Mouse (Mus musculus) heart, postnatal 0 days (tissue): ENCODE data around the gene Samd5. TPM values are rescaled to one million over a fixed set of nuclear protein-coding genes. Genes with fewer than 3 reads are reported as not detected.

Source experiments
- ATAC-seq: fragments of 200-750 bp; cut with Nextera tagmentation; 2 replicates; pipeline ENCODE4 v1.8.0; 2017; ENCODE audit warnings: low read depth, moderate number of reproducible peaks, moderate library complexity; ENCODE audit not compliant: insufficient read depth
- DNase-seq: peaks from one replicate; pipeline ENCODE4 v3.0.0-alpha.2; 2016; ENCODE audit warnings: low spot score
- H3K27ac ChIP-seq: fragments of 300-500 bp; sonication (generic); 2 replicates; pipeline ENCODE4 v1.5.1; 2014; ENCODE audit warnings: low read depth, mild to moderate bottlenecking
- H3K27me3 ChIP-seq: fragments of 300-500 bp; sonication (generic); 2 replicates; pipeline ENCODE4 v1.6.1; 2014; ENCODE audit warnings: low read length, mixed read lengths; ENCODE audit not compliant: control insufficient read depth, insufficient read depth
- H3K36me3 ChIP-seq: fragments of 300-500 bp; sonication (generic); replicated peaks from 2 replicates; pipeline ENCODE4 v1.6.1; 2014; ENCODE audit warnings: low read length, mixed read lengths; ENCODE audit not compliant: control insufficient read depth, insufficient read depth
- H3K4me1 ChIP-seq: fragments of 300-500 bp; sonication (generic); 2 replicates; pipeline ENCODE4 v1.6.1; 2014; ENCODE audit warnings: antibody characterized with exemption; ENCODE audit not compliant: control insufficient read depth, insufficient read depth
- H3K4me2 ChIP-seq: fragments of 300-500 bp; sonication (generic); 2 replicates; pipeline ENCODE4 v1.6.1; 2014; ENCODE audit warnings: low read depth, mild to moderate bottlenecking, low read length, moderate library complexity
- H3K4me3 ChIP-seq: fragments of 300-500 bp; sonication (generic); 2 replicates; pipeline ENCODE4 v1.5.1; 2014; ENCODE audit warnings: low read depth, low read length
- H3K9ac ChIP-seq: fragments of 300-500 bp; sonication (generic); replicated peaks from 2 replicates; pipeline ENCODE4 v1.6.1; 2014; ENCODE audit warnings: low read depth, low read length, mixed read lengths
- H3K9me3 ChIP-seq: fragments of 300-500 bp; sonication (generic); replicated peaks from 2 replicates; pipeline ENCODE4 v1.6.1; 2016; ENCODE audit warnings: low read length; ENCODE audit not compliant: control insufficient read depth
- CTCF ChIP-seq: IDR thresholded peaks from 2 replicates; pipeline ENCODE4 v1.5.1; 2016; ENCODE audit warnings: antibody characterized with exemption, control low read depth, low read depth
- EP300 ChIP-seq: IDR thresholded peaks from 2 replicates; pipeline ENCODE4 v1.6.1; 2016; ENCODE audit warnings: antibody characterized with exemption, low read depth
- WGBS: fragments of 180-500 bp; shearing (Covaris S2); extraction: QIAGEN DNeasy Blood & Tissue Kit; methylation state at CpG from one replicate; pipeline ENCODE4 v1.1.7; 2014; 5-methylcytosine and 5-hydroxymethylcytosine counted together
- polyA plus RNA-seq: library from polyadenylated mRNA; unstranded; fragments of >200 nt; fragmentation: Nextera tagmentation; extraction: Ambion mirVana; gene quantifications from 2 replicates; pipeline ENCODE4 v1.2.1, GENCODE M21; 2015
- total RNA-seq: library from RNA; depleted of rRNA; stranded (reverse); fragments of >200 nt; gene quantifications from 2 replicates; pipeline ENCODE4 v1.2.3, GENCODE M21; 2014; ENCODE audit warnings: low replicate concordance; rRNA removed

Gene Samd5
- total and polyA plus RNA-seq, 2 experiments from 2014 or later, result 1.8 to 5.6 TPM

DNA sequence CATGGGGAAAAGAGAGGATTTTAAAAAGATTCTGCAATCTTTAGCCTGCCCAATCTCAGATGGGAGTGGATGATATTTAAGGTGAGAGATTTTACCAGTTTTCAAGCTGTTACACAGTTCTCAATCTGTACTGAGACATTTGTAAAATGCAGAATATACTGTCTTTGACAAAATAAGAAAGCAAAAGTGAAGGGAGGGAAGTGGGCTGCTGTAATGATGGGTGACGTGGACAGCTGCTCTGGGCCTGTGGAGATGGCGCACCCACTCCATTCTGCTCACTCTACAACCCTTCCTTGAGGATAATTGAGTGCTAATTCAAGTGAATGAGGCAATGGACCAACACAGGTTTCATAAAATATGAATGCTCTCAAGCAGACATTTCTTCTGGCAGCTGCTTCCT lies 84.4 kb downstream of the Samd5 start:
- no peaks in the 10 kb centered on the region for H3K27me3 ChIP-seq
- no peak overlapping the region for H3K9ac ChIP-seq
- no peak overlapping the region for H3K27ac ChIP-seq
- no peak overlapping the region for H3K4me2 ChIP-seq
- no peaks in the 10 kb centered on the region for H3K36me3 ChIP-seq
- 92% methylated on average over 2 of the region's 2 CpGs for WGBS
- TF ChIP-seq EP300 (no peak), CTCF (no peak)
- ATAC-seq, result no peak
- no peaks in the 10 kb centered on the region for H3K9me3 ChIP-seq
- no peaks in the 10 kb centered on the region for H3K4me1 ChIP-seq
- H3K4me3 ChIP-seq, result no peak overlapping the region
- no peak for DNase-seq

DNA sequence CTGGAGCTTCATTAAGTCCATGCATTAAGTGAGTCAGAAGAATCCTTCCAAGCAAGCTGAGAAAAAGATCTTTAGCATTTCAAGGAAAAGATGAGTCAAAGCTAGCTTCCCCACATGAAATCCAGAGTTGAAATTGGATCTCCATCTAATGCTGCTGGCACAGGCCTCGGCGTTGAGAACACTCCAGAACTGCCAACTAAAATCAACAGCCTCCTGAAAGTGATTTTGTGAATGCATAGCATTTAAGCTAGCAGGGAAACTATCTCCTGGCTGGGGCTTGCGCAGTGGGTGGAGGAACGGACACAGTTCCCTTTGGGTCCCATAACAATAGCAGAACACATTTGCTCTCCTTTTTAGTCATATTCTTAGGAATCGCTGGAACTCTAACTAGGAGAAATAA lies 88.7 kb downstream of the Samd5 start:
- no peak for TF ChIP-seq CTCF
- TF ChIP-seq EP300, result no peak
- no peaks in the 10 kb centered on the region for H3K4me1 ChIP-seq
- H3K36me3 ChIP-seq, result no peaks in the 10 kb centered on the region
- H3K4me3 ChIP-seq, result no peak overlapping the region
- WGBS, result 63% methylated on average over 5 of the region's 5 CpGs
- H3K9ac ChIP-seq, result no peak overlapping the region
- DNase-seq (no peak), ATAC-seq (no peak)
- no peaks in the 10 kb centered on the region for H3K27me3 ChIP-seq
- no peak overlapping the region for H3K27ac ChIP-seq
- H3K4me2 ChIP-seq, result no peak overlapping the region
- H3K9me3 ChIP-seq, result no peaks in the 10 kb centered on the region

DNA sequence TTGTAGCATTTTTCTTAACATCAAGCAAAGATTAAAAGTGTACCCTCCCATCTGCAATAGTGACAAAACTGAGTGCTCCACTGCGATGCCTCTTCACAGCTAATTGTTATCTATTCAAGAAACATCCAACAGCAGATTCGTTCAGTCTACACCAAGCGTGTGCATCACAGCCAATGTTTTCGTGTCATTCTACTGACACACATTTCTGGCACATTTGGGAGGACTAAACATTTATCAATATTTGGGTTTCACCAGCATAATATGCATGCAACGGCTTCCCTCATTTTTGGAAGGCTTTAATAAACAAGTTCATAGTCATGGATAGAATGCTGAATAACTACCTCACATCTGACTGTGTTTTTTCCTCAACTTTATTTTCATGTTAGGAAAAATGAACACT lies 95.6 kb downstream of the Samd5 start:
- peaks cover 16% of the 10 kb centered on the region; the same call in 1 of the 2 replicates for H3K4me1 ChIP-seq
- DNase-seq, result no peak
- no peaks in the 10 kb centered on the region for H3K27me3 ChIP-seq
- no peaks in the 10 kb centered on the region for H3K36me3 ChIP-seq
- no peaks in the 10 kb centered on the region for H3K9me3 ChIP-seq
- H3K4me3 ChIP-seq, result no peak overlapping the region
- no peak for ATAC-seq
- H3K9ac ChIP-seq, result no peak overlapping the region
- H3K4me2 ChIP-seq, result no peak overlapping the region
- no peak for TF ChIP-seq EP300
- no peak for TF ChIP-seq CTCF
- no peak overlapping the region for H3K27ac ChIP-seq
- WGBS, result 80% methylated on average over 5 of the region's 5 CpGs

DNA sequence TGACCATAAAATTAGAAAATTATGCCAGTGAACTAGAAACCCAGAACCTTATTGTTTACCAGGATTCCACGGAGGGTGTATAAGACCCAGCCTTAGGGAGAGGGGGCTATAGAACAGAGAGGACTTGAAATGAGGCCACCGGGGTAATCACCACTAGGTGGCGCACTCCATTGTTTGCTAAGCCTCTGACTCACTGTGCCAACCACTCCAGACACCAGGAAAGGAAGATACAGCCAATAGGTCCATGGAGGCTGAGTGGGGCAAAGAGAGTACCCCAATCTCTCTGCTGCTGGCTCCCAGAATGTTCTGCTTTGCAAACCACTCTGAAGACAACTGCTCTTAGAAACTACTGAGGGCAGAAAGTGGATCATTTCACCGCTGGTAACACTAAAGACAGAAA lies 99.4 kb downstream of the Samd5 start:
- Histone ChIP-seq H3K4me1 (peaks cover 19% of the 10 kb centered on the region; the same call in 1 of the 2 replicates), H3K4me3 (no peak overlapping the region), H3K27me3 (no peaks in the 10 kb centered on the region), H3K36me3 (no peaks in the 10 kb centered on the region), H3K27ac (no peak overlapping the region), H3K9me3 (no peaks in the 10 kb centered on the region), H3K4me2 (no peak overlapping the region), H3K9ac (no peak overlapping the region)
- DNase-seq (peak; percentile 64), ATAC-seq (peak; percentile 71; the same call in 1 of the 2 replicates)
- TF ChIP-seq EP300, result no peak
- TF ChIP-seq CTCF, result peak; percentile 78
- WGBS, result 32% methylated on average over 4 of the region's 4 CpGs

DNA sequence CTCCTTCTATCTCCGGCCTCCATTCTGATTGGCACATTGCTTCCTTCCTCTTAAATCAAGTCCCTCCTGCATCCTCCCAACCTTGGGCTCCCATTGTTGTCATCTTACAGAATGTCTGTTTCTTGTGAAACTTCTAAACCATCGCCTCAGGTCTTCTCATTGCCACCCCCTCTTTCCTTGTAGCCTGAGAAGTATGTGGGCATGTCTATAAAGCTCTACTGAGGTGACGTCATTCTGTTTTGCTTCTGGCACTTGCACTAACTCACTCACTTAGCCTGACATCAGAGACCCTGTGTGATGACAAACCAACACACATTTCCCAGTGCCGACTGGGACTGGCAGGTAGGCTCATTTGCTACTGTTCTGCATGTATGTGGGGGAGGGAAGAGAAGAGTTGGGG lies 100.9 kb downstream of the Samd5 start:
- H3K27me3 ChIP-seq, result no peaks in the 10 kb centered on the region
- no peak overlapping the region for H3K4me3 ChIP-seq
- 0 out of 2 replicates have a peak, but pooled peaks have one; percentile 16 for ATAC-seq
- no peak overlapping the region for H3K27ac ChIP-seq
- H3K4me1 ChIP-seq, result peaks cover 19% of the 10 kb centered on the region; the same call in 1 of the 2 replicates
- DNase-seq, result no peak
- no peaks in the 10 kb centered on the region for H3K36me3 ChIP-seq
- TF ChIP-seq EP300 (no peak), CTCF (no peak)
- H3K9me3 ChIP-seq, result no peaks in the 10 kb centered on the region
- no peak overlapping the region for H3K9ac ChIP-seq
- WGBS, result 59% methylated on average over 4 of the region's 4 CpGs
- H3K4me2 ChIP-seq, result no peak overlapping the region

Other genes with a start within 250 kb of the Samd5 start
- gene Stxbp5, start 225.9 kb upstream of the Samd5 start, total RNA-seq, result 10.6 and 16.4 TPM in 2 replicates
- gene Stxbp5, start 225.9 kb upstream of the Samd5 start, polyA plus RNA-seq, result 1.5 and 1.8 TPM in 2 replicates